Mouse (Mus musculus): ENCODE measurements around the gene Tnfsf9.

Tnfsf9 gene

DNA sequence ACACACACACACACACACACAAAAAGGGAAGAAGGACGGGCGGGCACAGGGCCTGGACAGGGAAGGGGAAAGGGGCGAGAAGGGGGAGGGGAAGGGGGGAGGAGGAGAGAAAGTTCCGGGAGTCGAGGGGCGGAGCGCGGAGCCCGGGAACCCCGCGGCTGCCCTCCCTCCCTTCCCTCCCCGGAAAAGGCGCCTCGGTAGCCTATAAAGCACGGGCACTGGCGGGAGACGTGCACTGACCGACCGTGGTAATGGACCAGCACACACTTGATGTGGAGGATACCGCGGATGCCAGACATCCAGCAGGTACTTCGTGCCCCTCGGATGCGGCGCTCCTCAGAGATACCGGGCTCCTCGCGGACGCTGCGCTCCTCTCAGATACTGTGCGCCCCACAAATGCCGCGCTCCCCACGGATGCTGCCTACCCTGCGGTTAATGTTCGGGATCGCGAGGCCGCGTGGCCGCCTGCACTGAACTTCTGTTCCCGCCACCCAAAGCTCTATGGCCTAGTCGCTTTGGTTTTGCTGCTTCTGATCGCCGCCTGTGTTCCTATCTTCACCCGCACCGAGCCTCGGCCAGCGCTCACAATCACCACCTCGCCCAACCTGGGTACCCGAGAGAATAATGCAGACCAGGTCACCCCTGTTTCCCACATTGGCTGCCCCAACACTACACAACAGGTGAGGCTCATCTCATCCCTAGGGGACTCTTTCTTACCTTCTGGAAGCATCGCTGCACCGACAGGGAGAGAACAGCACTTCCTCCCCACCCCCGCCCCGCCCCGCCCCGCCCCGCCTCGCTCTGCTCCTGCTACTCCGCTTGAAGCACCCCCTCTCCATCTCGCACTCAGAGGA, at the start of gene Tnfsf9:
Gene Tnfsf9, plus strand, starts transcription at position 145 of the 854 bp plus-strand sequence.
- Histone ChIP-seq H3K4me3 (replicated peaks; ENCODE audit: low read length) (peak within 1 kb of the TSS; percentile 86), H3K4me1 (replicated peaks; ENCODE audit: low read depth, low read length) (peaks cover 50% of the 10 kb centered on the region), H3K36me3 (ENCODE audit: insufficient read depth, low read length) (peaks cover 11% of the 10 kb centered on the region), H3K27me3 (ENCODE audit: insufficient read depth, low read length) (peaks cover 55% of the 10 kb centered on the region), H3K9me3 (ENCODE audit: low read length) (no peaks in the 10 kb centered on the region)
- TF ChIP-seq CTCF (conservative IDR thresholded peaks at IDR 0.05; ENCODE audit: low read length) (no peak), POU5F1 (IDR thresholded peaks at IDR 0.05; ENCODE audit: borderline replicate concordance, low read length) (no peak), NANOG (IDR thresholded peaks at IDR 0.05; ENCODE audit: borderline replicate concordance, low read length) (no peak)

DNA sequence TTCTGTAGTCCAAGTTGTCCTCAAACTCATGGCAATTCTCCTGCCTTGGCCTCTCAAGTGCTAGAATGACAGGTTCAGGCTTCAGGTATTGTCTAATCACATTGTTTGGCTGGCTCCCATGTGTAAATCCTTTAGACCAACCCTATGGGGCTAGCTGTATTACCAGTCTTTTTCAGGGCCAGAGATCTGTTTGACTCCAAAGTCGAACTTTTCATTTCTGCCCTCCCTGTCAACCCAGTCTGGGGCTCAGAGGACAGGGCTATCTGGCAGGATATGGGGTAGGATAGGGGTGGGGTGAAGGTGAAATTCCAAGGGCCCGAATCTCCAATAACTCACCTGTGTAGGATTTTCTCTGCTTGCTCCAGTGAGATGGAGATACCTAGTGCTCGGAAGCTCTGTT, 48.9 kb upstream of the Tnfsf9 start:
- H3K4me3 ChIP-seq (replicated peaks; ENCODE audit: low read length): no peak overlapping the region
- TF ChIP-seq POU5F1 (IDR thresholded peaks at IDR 0.05; ENCODE audit: borderline replicate concordance, low read length) (no peak), NANOG (IDR thresholded peaks at IDR 0.05; ENCODE audit: borderline replicate concordance, low read length) (no peak)

DNA sequence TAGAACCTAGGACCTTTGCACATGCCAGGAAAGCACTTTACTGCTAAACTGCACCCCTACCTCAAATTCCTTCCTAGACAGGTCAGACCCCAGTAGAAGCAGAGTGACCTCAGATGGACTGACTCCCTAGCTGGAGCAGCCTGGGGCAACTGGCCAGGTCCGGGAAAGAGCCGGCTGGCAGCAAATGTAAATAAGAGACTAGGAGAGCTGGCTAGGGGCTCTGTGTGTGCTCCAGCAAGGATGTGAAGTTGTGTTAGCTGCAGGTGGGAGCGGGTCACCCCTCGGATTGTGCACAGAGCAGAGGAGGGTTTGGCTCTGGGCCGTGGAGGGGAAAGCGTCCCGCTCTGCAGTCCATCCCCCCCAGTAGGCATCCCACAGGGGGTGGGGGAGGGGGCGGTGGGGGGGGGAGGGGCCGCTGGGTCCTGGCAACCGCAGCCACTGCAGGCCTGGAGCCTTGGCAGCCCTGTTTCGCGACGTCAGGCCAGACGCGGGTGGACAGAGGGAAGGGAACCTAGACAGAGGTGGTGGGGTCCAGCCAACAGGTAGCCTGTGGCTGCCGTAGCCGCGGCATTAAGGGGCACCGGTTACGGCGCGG, 46.1 kb upstream of the Tnfsf9 start, which contains the start of gene Crb3:
Gene Crb3, plus strand, starts transcription at position 215 of the 595 bp plus-strand sequence.
- TF ChIP-seq NANOG (IDR thresholded peaks at IDR 0.05; ENCODE audit: borderline replicate concordance, low read length): no peak
- TF ChIP-seq CTCF (conservative IDR thresholded peaks at IDR 0.05; ENCODE audit: low read length): no peak
- no peak for TF ChIP-seq POU5F1 (IDR thresholded peaks at IDR 0.05; ENCODE audit: borderline replicate concordance, low read length)
- Histone ChIP-seq H3K4me3 (replicated peaks; ENCODE audit: low read length) (peak within 1 kb of the TSS; percentile 94), H3K9me3 (ENCODE audit: low read length) (no peaks in the 10 kb centered on the region), H3K4me1 (replicated peaks; ENCODE audit: low read depth, low read length) (peaks cover 42% of the 10 kb centered on the region), H3K27me3 (ENCODE audit: insufficient read depth, low read length) (peaks cover 38% of the 10 kb centered on the region), H3K36me3 (ENCODE audit: insufficient read depth, low read length) (peaks cover 6% of the 10 kb centered on the region)

More for the DNA sequence above, 48.9 kb upstream of the Tnfsf9 start:
- Histone ChIP-seq H3K36me3 (ENCODE audit: insufficient read depth, low read length) (peaks cover 17% of the 10 kb centered on the region), H3K9me3 (ENCODE audit: low read length) (no peaks in the 10 kb centered on the region), H3K27me3 (ENCODE audit: insufficient read depth, low read length) (peaks cover 16% of the 10 kb centered on the region), H3K4me1 (replicated peaks; ENCODE audit: low read depth, low read length) (peaks cover 20% of the 10 kb centered on the region)

DNA sequence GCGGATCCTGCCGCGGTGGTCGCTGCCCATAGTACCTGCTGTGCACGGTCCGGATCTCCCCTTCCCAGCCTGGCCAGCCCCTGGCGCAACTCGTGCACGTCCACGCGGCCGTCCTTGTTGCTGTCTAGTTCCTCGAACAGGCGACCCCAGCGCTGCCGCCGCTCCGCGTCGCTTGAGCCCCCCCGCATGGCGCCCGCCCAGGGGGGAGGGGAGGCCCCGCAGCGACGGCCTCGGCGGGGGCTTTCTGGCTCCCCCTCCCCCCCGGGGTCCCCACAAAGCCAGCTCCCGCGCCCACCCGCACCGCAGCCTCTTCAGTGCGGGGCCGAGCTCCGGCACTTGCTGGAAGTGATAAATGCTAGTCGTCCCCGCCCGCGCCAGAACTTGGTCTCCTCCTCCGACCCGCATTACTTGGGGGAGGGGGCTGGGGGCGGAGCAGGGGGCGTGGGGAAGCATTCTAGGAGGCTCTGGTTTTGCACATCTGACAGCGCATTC, 45.6 kb upstream of the Tnfsf9 start, which contains the start of gene Slc25a23:
Gene Slc25a23, minus strand, starts transcription at position 378 of the 492 bp plus-strand sequence.
- peaks cover 43% of the 10 kb centered on the region for H3K27me3 ChIP-seq (ENCODE audit: insufficient read depth, low read length)
- peaks cover 47% of the 10 kb centered on the region for H3K4me1 ChIP-seq (replicated peaks; ENCODE audit: low read depth, low read length)
- TF ChIP-seq CTCF (conservative IDR thresholded peaks at IDR 0.05; ENCODE audit: low read length) (no peak), POU5F1 (IDR thresholded peaks at IDR 0.05; ENCODE audit: borderline replicate concordance, low read length) (no peak), NANOG (IDR thresholded peaks at IDR 0.05; ENCODE audit: borderline replicate concordance, low read length) (no peak)
- H3K4me3 ChIP-seq (replicated peaks; ENCODE audit: low read length): peak within 1 kb of the TSS; percentile 94
- H3K9me3 ChIP-seq (ENCODE audit: low read length): no peaks in the 10 kb centered on the region
- H3K36me3 ChIP-seq (ENCODE audit: insufficient read depth, low read length): peaks cover 6% of the 10 kb centered on the region

DNA sequence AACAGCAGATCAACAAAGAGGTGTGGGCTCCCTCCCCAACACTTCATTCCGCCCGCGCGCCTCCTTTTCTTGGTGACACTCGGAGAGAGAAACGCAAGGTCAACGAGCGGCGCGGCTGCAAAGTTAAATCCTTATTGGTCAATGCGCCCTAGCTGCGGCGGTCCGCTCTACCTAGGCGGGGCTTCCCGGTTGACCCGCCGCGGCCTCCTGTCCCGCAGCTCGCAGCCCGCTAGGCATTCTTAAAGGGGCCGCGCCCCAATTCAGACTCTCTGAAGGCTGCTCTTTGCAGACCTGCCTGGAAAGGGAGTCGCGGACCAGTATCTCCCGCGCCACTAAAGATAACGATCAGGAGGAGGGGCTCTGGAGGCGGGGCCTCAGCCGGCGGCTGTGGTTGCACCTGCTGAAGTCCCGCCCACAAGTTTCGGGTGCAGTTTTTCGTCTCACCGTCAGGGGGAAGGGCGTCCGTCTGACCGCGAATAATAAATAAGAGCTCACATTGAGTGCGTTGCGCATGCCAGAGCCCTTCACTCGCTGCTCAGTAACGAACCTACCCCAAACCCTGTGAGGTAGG, 44.8 kb upstream of the Tnfsf9 start:
- peak overlapping the region; percentile 94 for H3K4me3 ChIP-seq (replicated peaks; ENCODE audit: low read length)
- peaks cover 48% of the 10 kb centered on the region for H3K27me3 ChIP-seq (ENCODE audit: insufficient read depth, low read length)
- no peak for TF ChIP-seq POU5F1 (IDR thresholded peaks at IDR 0.05; ENCODE audit: borderline replicate concordance, low read length)
- TF ChIP-seq CTCF (conservative IDR thresholded peaks at IDR 0.05; ENCODE audit: low read length): peak; percentile 53
- H3K36me3 ChIP-seq (ENCODE audit: insufficient read depth, low read length): peaks cover 11% of the 10 kb centered on the region; the same call in 1 of the 2 replicates
- peaks cover 54% of the 10 kb centered on the region for H3K4me1 ChIP-seq (replicated peaks; ENCODE audit: low read depth, low read length)
- H3K9me3 ChIP-seq (ENCODE audit: low read length): no peaks in the 10 kb centered on the region

DNA sequence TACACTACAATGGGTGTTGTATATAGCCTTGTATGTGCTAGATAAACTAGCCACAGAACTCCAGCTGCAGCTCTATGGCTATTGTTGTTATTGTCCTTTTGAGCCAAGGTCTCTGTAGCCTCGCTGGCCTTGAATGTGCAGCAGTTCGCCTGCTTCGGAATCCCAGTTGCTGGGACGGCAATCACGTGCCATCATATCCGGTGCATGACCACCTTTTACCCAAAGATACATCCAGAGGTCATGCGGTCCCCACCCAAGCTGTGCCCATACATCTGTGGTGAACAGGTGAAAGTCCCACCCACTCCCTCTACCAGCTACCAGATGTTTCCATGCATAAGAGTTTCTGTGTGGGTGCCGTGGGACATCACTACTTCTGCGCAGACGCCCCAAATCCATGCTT, 44.1 kb upstream of the Tnfsf9 start:
- TF ChIP-seq POU5F1 (IDR thresholded peaks at IDR 0.05; ENCODE audit: borderline replicate concordance, low read length): no peak
- TF ChIP-seq NANOG (IDR thresholded peaks at IDR 0.05; ENCODE audit: borderline replicate concordance, low read length): no peak
- no peak for TF ChIP-seq CTCF (conservative IDR thresholded peaks at IDR 0.05; ENCODE audit: low read length)
- H3K27me3 ChIP-seq (ENCODE audit: insufficient read depth, low read length): peaks cover 51% of the 10 kb centered on the region
- H3K36me3 ChIP-seq (ENCODE audit: insufficient read depth, low read length): peaks cover 15% of the 10 kb centered on the region; the same call in 1 of the 2 replicates
- peaks cover 59% of the 10 kb centered on the region for H3K4me1 ChIP-seq (replicated peaks; ENCODE audit: low read depth, low read length)
- peak overlapping the region; percentile 94 for H3K4me3 ChIP-seq (replicated peaks; ENCODE audit: low read length)
- no peaks in the 10 kb centered on the region for H3K9me3 ChIP-seq (ENCODE audit: low read length)

DNA sequence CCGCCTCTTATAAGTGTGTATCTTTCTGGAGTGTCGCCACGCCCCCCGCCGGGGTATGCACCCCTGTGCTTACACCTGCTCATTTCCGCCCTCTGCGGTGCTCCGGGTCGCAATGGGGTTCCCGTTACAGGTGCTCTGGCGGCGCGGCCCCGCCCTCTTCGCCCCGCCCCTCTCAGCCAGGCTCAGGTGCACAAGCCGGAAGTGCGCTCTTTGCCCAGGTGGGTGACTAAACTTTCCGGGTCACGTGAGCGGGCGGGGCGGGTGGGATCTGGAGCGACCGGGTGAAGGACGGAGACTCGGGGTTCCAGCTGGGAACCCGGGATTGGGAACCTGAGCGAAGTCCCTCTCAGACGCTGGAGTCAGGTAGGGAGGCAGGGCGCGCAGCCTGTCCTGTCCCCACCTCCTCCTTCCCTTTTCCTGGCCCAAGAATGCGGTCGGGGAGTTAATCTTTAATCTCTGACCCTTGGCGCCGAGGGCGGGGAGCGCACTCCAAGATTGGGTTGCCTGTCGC, 43.1 kb upstream of the Tnfsf9 start:
- peak overlapping the region; percentile 81 for H3K4me3 ChIP-seq (replicated peaks; ENCODE audit: low read length)
- peaks cover 55% of the 10 kb centered on the region for H3K27me3 ChIP-seq (ENCODE audit: insufficient read depth, low read length)
- TF ChIP-seq POU5F1 (IDR thresholded peaks at IDR 0.05; ENCODE audit: borderline replicate concordance, low read length) (no peak), CTCF (conservative IDR thresholded peaks at IDR 0.05; ENCODE audit: low read length) (no peak), NANOG (IDR thresholded peaks at IDR 0.05; ENCODE audit: borderline replicate concordance, low read length) (no peak)
- peaks cover 13% of the 10 kb centered on the region; the same call in 1 of the 2 replicates for H3K36me3 ChIP-seq (ENCODE audit: insufficient read depth, low read length)
- H3K4me1 ChIP-seq (replicated peaks; ENCODE audit: low read depth, low read length): peaks cover 69% of the 10 kb centered on the region
- H3K9me3 ChIP-seq (ENCODE audit: low read length): no peaks in the 10 kb centered on the region

DNA sequence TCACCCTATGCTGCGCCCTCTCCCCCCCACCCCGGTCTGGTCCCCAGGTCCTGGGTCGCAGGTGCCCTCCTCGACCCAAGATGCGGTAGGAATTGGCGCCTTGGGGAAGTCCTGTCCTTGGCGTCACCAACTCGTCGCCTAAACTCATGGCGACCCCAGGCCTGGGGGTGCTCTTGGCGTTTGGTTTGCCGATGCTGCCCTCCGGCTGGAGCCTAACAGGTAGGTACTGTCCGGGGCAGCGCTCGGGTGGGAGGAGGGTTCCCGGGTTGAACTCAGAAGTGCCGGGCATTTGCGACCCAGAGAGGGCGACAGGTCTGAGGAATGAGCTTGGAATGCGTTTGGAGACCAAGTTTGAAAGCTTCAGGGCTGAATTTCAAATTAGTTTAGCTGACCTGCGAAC, 42.6 kb upstream of the Tnfsf9 start:
- H3K4me3 ChIP-seq (replicated peaks; ENCODE audit: low read length): peak overlapping the region; percentile 81
- TF ChIP-seq CTCF (conservative IDR thresholded peaks at IDR 0.05; ENCODE audit: low read length) (no peak), NANOG (IDR thresholded peaks at IDR 0.05; ENCODE audit: borderline replicate concordance, low read length) (no peak), POU5F1 (IDR thresholded peaks at IDR 0.05; ENCODE audit: borderline replicate concordance, low read length) (no peak)
- H3K36me3 ChIP-seq (ENCODE audit: insufficient read depth, low read length): peaks cover 13% of the 10 kb centered on the region; the same call in 1 of the 2 replicates
- peaks cover 74% of the 10 kb centered on the region for H3K4me1 ChIP-seq (replicated peaks; ENCODE audit: low read depth, low read length)
- H3K27me3 ChIP-seq (ENCODE audit: insufficient read depth, low read length): peaks cover 58% of the 10 kb centered on the region
- H3K9me3 ChIP-seq (ENCODE audit: low read length): no peaks in the 10 kb centered on the region
